Mouse (Mus musculus): Measurements from ENCODE around the gene Nmral1.
"Not testable (repeated sequence)": the region's sequence is repeated elsewhere in the genome, so short reads cannot be mapped to it uniquely, and the experiment has no call there.

Nmral1 gene

GRCm38 (mm10) chr16:4713861-4714710 lies 5.1 kb downstream of the Nmral1 start:
- DNase-seq = peak; percentile 63

GRCm38 (mm10) chr16:4711173-4711572 lies 8.0 kb downstream of the Nmral1 start:
- no peak for DNase-seq

- no peak for DNase-seq
These were observed 13.6 kb downstream of the Nmral1 start for GRCm38 (mm10) chr16:4705541-4705940.

GRCm38 (mm10) chr16:4702646-4703045 lies 16.5 kb downstream of the Nmral1 start:
- no peak for DNase-seq

GRCm38 (mm10) chr16:4701211-4701610 lies 17.9 kb downstream of the Nmral1 start:
- DNase-seq = no peak

- not testable (repeated sequence) for DNase-seq
These were observed 29.8 kb downstream of the Nmral1 start for GRCm38 (mm10) chr16:4689371-4689770.

- DNase-seq = no peak
These were observed 34.7 kb downstream of the Nmral1 start for GRCm38 (mm10) chr16:4684457-4684791.

GRCm38 (mm10) chr16:4683581-4684456 lies 35.3 kb downstream of the Nmral1 start:
- peak; percentile 96 for DNase-seq

- no peak for DNase-seq
These were observed 36.0 kb downstream of the Nmral1 start for GRCm38 (mm10) chr16:4683193-4683580.

- DNase-seq = no peak
These were observed 36.5 kb downstream of the Nmral1 start for GRCm38 (mm10) chr16:4682628-4683179.

- not testable (repeated sequence) for DNase-seq
These were observed 38.2 kb downstream of the Nmral1 start for GRCm38 (mm10) chr16:4680922-4681455.

- DNase-seq = peak; percentile 90
These were observed 39.8 kb downstream of the Nmral1 start, which contains the start of gene Coro7 for GRCm38 (mm10) chr16:4679121-4680018. TSS of gene Coro7 (minus strand) at chr16:4679777.

- DNase-seq = no peak
These were observed 41.1 kb downstream of the Nmral1 start for GRCm38 (mm10) chr16:4678080-4678479.

- DNase-seq = no peak
These were observed 42.3 kb downstream of the Nmral1 start for GRCm38 (mm10) chr16:4676836-4677235.

GRCm38 (mm10) chr16:4674091-4674490 lies 45.1 kb downstream of the Nmral1 start:
- no peak for DNase-seq

- DNase-seq = no peak
These were observed 48.8 kb downstream of the Nmral1 start for GRCm38 (mm10) chr16:4670317-4670716.

- peak; percentile 83 for DNase-seq
These were observed 51.9 kb downstream of the Nmral1 start for GRCm38 (mm10) chr16:4667190-4667808.

- no peak for DNase-seq
These were observed 53.4 kb downstream of the Nmral1 start for GRCm38 (mm10) chr16:4665726-4666125.

GRCm38 (mm10) chr16:4663806-4664205 lies 55.4 kb downstream of the Nmral1 start:
- no peak for DNase-seq

GRCm38 (mm10) chr16:4661605-4662004 lies 57.6 kb downstream of the Nmral1 start:
- DNase-seq = no peak

Measured in cerebellum, adult 11 months (tissue).